Mouse (Mus musculus): Measurements from ENCODE around the gene Als2cr12. TPM values are rescaled to one million over a fixed set of nuclear protein-coding genes. Genes with fewer than 3 reads are reported as not detected.
A peak's percentile ranks its signal among the peaks of the same experiment; 100 is the strongest.

Gene Als2cr12
- polyA plus RNA-seq, 1 experiment from 2014 or later, result not detected

- Histone ChIP-seq H3K9ac (no peak overlapping the region), H3K36me3 (peaks cover 32% of the 10 kb centered on the region), H3K9me3 (replicated peaks) (no peaks in the 10 kb centered on the region), H3K4me3 (no peak overlapping the region), H3K27me3 (no peaks in the 10 kb centered on the region), H3K4me1 (replicated peaks) (peaks cover 21% of the 10 kb centered on the region), H3K27ac (no peak overlapping the region), H3K4me2 (no peak overlapping the region)
- ATAC-seq (replicated peaks; ENCODE audit: insufficient number of reproducible peaks, insufficient read depth, low FRiP score, low read depth), result 0 out of 2 replicates have a peak, but pooled peaks have one; percentile 53
- WGBS, result 75% methylated on average over 1 of the region's 1 CpGs
Observed at GRCm38 (mm10) chr1:58727019-58727746, 31.4 kb upstream of the Als2cr12 start.

GRCm38 (mm10) chr1:58725767-58726166 lies 30.0 kb upstream of the Als2cr12 start:
- ATAC-seq (replicated peaks; ENCODE audit: insufficient number of reproducible peaks, insufficient read depth, low FRiP score, low read depth), result no peak
- Histone ChIP-seq H3K4me1 (replicated peaks) (peaks cover 27% of the 10 kb centered on the region), H3K27me3 (no peaks in the 10 kb centered on the region), H3K4me3 (no peak overlapping the region), H3K9ac (no peak overlapping the region), H3K4me2 (no peak overlapping the region), H3K9me3 (replicated peaks) (no peaks in the 10 kb centered on the region), H3K27ac (no peak overlapping the region), H3K36me3 (peaks cover 20% of the 10 kb centered on the region)
- WGBS, result 78% methylated on average over 5 of the region's 5 CpGs

GRCm38 (mm10) chr1:58725095-58725494 lies 29.3 kb upstream of the Als2cr12 start:
- no peaks in the 10 kb centered on the region for H3K9me3 ChIP-seq (replicated peaks)
- no peak overlapping the region for H3K27ac ChIP-seq
- no peak overlapping the region for H3K9ac ChIP-seq
- H3K27me3 ChIP-seq, result no peaks in the 10 kb centered on the region
- H3K4me2 ChIP-seq, result no peak overlapping the region
- ATAC-seq (replicated peaks; ENCODE audit: insufficient number of reproducible peaks, insufficient read depth, low FRiP score, low read depth), result no peak
- H3K36me3 ChIP-seq, result peaks cover 18% of the 10 kb centered on the region
- H3K4me1 ChIP-seq (replicated peaks), result peaks cover 32% of the 10 kb centered on the region
- no peak overlapping the region for H3K4me3 ChIP-seq

DNA sequence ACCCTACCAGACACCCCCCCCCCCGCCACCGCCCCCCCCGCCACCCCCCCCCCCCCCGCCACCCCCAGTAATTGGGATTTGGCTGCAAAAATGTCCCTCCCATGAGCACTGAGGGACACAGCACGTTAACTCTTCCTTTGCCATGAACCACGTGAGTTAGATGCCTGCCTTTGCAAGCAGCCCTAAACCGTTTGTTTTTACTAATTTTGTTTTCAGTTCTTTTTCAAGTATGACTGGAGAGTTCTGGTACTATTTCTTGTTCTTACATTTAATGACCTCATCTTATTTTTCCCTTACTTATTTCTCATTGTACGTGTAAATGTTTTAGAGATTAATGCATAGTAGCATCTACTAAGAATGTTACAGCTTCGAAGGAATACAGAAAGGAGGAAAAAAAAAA lies 28.7 kb upstream of the Als2cr12 start:
- Histone ChIP-seq H3K4me3 (no peak overlapping the region), H3K4me2 (no peak overlapping the region), H3K9ac (no peak overlapping the region), H3K27me3 (no peaks in the 10 kb centered on the region), H3K27ac (no peak overlapping the region), H3K9me3 (replicated peaks) (no peaks in the 10 kb centered on the region), H3K36me3 (peaks cover 17% of the 10 kb centered on the region), H3K4me1 (replicated peaks) (peaks cover 37% of the 10 kb centered on the region)
- 27% methylated on average over 9 of the region's 9 CpGs for WGBS
- no peak for ATAC-seq (replicated peaks; ENCODE audit: insufficient number of reproducible peaks, insufficient read depth, low FRiP score, low read depth)

DNA sequence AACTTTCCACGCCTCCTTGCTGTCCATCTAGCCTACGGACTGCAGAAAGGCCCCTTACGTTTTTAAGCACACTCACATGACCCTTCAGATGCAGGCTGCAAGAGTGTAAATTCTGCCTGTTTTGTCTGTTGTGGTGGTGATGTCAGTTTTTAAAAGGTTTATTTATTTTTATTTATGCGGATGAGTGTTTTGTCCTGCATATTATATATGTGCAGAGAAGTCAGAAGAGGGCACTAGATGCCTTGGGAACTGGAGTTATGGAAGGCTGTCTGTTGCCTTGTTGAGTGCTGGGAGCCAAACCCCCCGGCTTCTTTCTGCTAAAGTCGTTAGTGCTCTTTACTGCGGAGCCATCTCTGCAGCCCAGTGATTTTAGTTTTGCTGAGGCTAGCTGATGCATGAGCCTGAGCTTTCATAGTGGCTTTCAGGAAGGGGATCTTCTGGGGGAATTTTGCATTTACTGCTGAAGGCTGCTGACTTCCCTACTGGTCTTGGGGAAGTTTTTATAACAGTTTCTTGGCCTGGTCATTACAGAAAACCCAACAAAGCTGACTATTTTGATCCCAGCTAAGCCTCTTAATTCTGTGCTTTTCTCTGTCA lies 28.1 kb upstream of the Als2cr12 start:
- no peak overlapping the region for H3K4me3 ChIP-seq
- H3K27me3 ChIP-seq, result no peaks in the 10 kb centered on the region
- no peaks in the 10 kb centered on the region for H3K9me3 ChIP-seq (replicated peaks)
- no peak overlapping the region for H3K9ac ChIP-seq
- peaks cover 38% of the 10 kb centered on the region for H3K4me1 ChIP-seq (replicated peaks)
- ATAC-seq (replicated peaks; ENCODE audit: insufficient number of reproducible peaks, insufficient read depth, low FRiP score, low read depth), result no peak
- H3K27ac ChIP-seq, result no peak overlapping the region; the same call in 1 of the 2 replicates
- peaks cover 11% of the 10 kb centered on the region for H3K36me3 ChIP-seq
- H3K4me2 ChIP-seq, result peak overlapping the region; percentile 13; the same call in 1 of the 2 replicates
- 50% methylated on average over 7 of the region's 7 CpGs for WGBS

DNA sequence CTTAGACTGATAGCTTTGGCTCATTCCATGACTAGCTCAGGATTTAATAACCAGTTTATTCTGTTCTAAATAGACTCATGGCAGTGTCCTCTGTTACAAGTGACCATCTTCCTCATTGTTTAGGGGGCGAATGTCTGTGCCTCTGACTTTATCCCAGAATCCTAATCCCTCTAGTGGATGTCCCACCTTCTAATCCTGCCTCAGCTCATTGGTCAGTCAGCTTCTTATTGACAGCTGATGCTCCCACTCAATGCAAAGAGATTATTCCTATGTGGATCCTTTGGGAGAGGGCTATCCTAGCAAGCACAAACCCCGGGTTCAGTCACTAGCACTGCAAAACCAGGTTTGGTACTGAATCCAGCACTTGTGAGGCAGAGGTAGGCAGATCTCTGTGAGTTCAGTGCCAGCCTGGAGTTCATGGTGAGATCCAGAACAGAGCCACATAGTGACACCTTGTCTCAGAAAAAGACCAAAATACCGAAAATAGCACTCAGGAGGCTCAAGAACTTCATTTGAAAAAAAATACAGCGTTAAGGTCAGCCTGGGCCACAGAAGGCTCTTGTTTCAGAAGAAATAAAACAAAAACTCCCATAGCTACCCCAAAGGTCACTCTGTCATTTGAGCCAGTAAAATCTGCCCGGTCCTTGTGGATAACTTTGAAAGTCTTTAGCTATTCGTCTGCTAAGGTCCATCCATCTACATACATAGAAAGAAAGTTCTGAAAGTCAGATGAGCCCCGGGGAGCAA lies 27.4 kb upstream of the Als2cr12 start:
- ATAC-seq (replicated peaks; ENCODE audit: insufficient number of reproducible peaks, insufficient read depth, low FRiP score, low read depth), result no peak
- 66% methylated on average over 7 of the region's 7 CpGs for WGBS

DNA sequence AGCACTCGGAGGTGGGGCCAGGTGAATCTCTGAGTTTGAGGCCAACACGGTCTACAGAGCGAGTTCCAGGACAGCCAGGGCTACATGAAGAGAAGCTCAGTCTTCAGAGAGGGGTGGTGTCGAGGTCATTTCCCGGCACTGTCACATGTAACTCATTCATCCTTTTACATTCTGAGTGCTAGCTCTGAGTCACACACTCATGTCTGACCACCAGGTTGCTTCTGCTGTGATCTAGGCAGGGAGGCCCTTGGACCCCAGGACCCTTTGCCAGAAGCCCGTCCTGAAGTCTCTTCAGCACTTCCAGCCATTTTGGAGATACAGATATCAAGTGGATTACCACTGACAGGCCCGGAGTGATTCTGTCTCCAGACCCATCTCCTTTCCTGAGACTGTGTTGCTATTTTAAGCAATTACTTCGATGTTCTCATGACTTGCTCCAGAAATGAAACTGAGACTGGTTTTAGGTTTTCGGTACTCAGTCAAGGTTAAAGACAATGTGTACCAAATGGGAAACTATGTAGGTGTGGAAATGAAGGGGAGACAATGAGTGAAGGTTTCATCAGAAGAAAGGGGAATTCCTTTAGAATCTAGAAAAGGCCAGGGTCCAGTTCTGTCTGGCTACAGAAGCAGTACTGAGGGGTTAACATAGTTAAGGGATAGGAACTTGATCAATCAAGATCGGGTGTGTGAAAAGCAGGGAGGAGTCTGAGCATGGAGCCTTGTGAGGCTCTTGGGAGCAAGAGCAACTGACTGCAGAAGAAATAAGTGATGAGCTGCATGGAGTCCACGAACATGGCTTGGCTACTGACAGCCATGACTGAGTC lies 26.5 kb upstream of the Als2cr12 start:
- H3K4me2 ChIP-seq, result no peak overlapping the region
- ATAC-seq (replicated peaks; ENCODE audit: insufficient number of reproducible peaks, insufficient read depth, low FRiP score, low read depth), result no peak
- peaks cover 4% of the 10 kb centered on the region; the same call in 1 of the 2 replicates for H3K36me3 ChIP-seq
- H3K9me3 ChIP-seq (replicated peaks), result no peaks in the 10 kb centered on the region
- no peaks in the 10 kb centered on the region for H3K27me3 ChIP-seq
- H3K4me1 ChIP-seq (replicated peaks), result peaks cover 38% of the 10 kb centered on the region
- H3K27ac ChIP-seq, result no peak overlapping the region
- 72% methylated on average over 11 of the region's 11 CpGs for WGBS
- no peak overlapping the region for H3K9ac ChIP-seq
- H3K4me3 ChIP-seq, result no peak overlapping the region

More for the DNA sequence above, 27.4 kb upstream of the Als2cr12 start:
- H3K27ac ChIP-seq, result no peak overlapping the region
- H3K4me3 ChIP-seq, result no peak overlapping the region
- no peaks in the 10 kb centered on the region for H3K9me3 ChIP-seq (replicated peaks)
- H3K9ac ChIP-seq, result no peak overlapping the region
- peaks cover 7% of the 10 kb centered on the region for H3K36me3 ChIP-seq
- peaks cover 38% of the 10 kb centered on the region for H3K4me1 ChIP-seq (replicated peaks)
- no peak overlapping the region for H3K4me2 ChIP-seq
- H3K27me3 ChIP-seq, result no peaks in the 10 kb centered on the region

DNA sequence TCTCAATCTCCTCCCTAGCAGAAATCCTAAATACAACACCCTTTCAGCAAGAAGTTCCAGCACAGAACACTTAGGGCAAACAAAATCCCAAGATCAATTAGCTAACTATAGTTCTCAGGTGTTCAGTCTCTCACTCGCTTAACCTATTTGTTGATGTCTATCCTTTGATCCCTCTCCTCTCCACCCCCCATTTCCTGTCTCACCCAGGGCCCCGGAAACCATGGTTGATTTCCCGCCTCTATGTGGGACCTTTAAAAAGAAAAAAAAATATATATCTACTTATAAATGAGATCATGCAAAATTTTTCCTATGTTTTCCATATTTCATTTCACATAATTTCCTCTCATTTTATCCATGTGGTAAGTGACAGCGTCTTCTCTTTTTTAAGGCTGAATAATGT lies 25.2 kb upstream of the Als2cr12 start:
- ATAC-seq (replicated peaks; ENCODE audit: insufficient number of reproducible peaks, insufficient read depth, low FRiP score, low read depth), result no peak
- Histone ChIP-seq H3K4me1 (replicated peaks) (peaks cover 48% of the 10 kb centered on the region), H3K4me3 (no peak overlapping the region), H3K9ac (no peak overlapping the region), H3K27me3 (no peaks in the 10 kb centered on the region), H3K36me3 (peaks cover 8% of the 10 kb centered on the region; the same call in 1 of the 2 replicates), H3K9me3 (replicated peaks) (no peaks in the 10 kb centered on the region), H3K4me2 (no peak overlapping the region), H3K27ac (peak overlapping the region; percentile 10; the same call in 1 of the 2 replicates)
- 69% methylated on average over 4 of the region's 4 CpGs for WGBS

DNA sequence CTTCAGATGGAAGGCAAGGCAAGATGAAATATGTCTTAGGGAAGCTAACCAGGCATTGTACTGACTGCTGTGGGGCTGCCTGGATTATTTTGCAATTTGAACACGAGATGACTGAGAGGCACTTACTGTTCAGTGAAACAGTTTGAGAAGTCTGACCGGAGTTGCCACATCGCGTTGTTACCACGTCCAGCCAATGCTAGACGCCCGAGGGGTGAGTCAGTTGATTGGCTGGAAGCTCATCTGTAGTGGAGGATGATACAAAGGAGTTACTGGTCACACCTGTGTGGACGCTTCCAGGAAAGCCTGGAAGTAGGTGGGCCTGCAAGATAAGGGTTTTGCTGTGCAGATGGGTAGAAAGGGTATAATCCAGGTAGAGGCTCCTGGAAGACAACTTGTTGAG lies 24.3 kb upstream of the Als2cr12 start:
- 83% methylated on average over 8 of the region's 8 CpGs for WGBS
- Histone ChIP-seq H3K27me3 (no peaks in the 10 kb centered on the region), H3K36me3 (peaks cover 13% of the 10 kb centered on the region; the same call in 1 of the 2 replicates), H3K27ac (peak overlapping the region; percentile 10; the same call in 1 of the 2 replicates), H3K9me3 (replicated peaks) (no peaks in the 10 kb centered on the region), H3K4me2 (no peak overlapping the region), H3K4me1 (replicated peaks) (peaks cover 51% of the 10 kb centered on the region), H3K4me3 (no peak overlapping the region), H3K9ac (no peak overlapping the region)
- no peak for ATAC-seq (replicated peaks; ENCODE audit: insufficient number of reproducible peaks, insufficient read depth, low FRiP score, low read depth)

DNA sequence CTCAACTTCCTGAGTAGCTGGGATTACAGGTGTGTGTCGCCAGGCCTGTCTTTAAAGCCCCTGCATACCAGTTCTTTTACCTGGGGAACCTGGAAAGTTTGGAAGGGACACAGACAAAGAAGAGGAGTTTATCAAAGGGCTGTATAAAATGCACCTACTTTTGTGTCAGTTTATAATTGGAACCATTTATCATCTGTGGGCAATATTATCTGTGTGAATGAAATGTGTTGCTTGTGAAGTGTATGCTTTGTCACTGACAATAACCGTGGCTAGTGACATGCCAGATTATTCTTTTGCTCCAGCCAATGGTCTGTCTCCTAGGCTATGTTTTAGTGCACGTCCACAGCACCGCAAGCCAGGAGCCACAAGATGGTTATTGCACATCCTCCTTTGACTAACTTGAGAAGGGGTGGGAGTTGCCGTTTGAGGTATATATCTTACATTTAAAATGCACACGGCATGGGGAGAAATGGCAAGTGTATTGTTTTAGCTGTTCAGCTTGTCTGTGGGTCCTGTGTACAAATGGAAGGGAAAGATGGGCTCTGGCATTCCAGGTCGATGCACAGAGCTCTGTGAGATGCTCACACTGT lies 23.7 kb upstream of the Als2cr12 start:
- H3K4me2 ChIP-seq, result no peak overlapping the region
- H3K9me3 ChIP-seq (replicated peaks), result no peaks in the 10 kb centered on the region
- H3K27ac ChIP-seq, result no peak overlapping the region
- WGBS, result 78% methylated on average over 7 of the region's 7 CpGs
- no peak overlapping the region for H3K9ac ChIP-seq
- no peak overlapping the region for H3K4me3 ChIP-seq
- H3K36me3 ChIP-seq, result peaks cover 17% of the 10 kb centered on the region; the same call in 1 of the 2 replicates
- no peaks in the 10 kb centered on the region for H3K27me3 ChIP-seq
- ATAC-seq (replicated peaks; ENCODE audit: insufficient number of reproducible peaks, insufficient read depth, low FRiP score, low read depth), result no peak
- H3K4me1 ChIP-seq (replicated peaks), result peaks cover 57% of the 10 kb centered on the region

Measured in heart, embryonic 15.5 days (tissue).